Mouse (Mus musculus) stomach, embryonic 14.5 days (tissue): Measurements from ENCODE around the gene Adcy4. TPM values are rescaled to one million over a fixed set of nuclear protein-coding genes. Genes with fewer than 3 reads are reported as not detected.

Experiments used
- ATAC-seq: fragments of 200-750 bp; cut with Nextera tagmentation; 2 replicates; pipeline ENCODE4 v1.8.0; 2017; ENCODE audit warnings: low read depth, moderate TSS enrichment; ENCODE audit not compliant: insufficient number of reproducible peaks, insufficient read depth, low FRiP score
- H3K27ac ChIP-seq: fragments of 300-500 bp; sonication (generic); 2 replicates; pipeline ENCODE4 v1.5.1; 2014; ENCODE audit warnings: mild to moderate bottlenecking, low read length, moderate library complexity, mixed read lengths
- H3K27me3 ChIP-seq: fragments of 300-500 bp; sonication (generic); 2 replicates; pipeline ENCODE4 v1.6.1; 2014; ENCODE audit warnings: low read length, control low read depth, mixed read lengths; ENCODE audit not compliant: control insufficient read depth, insufficient read depth
- H3K36me3 ChIP-seq: fragments of 300-500 bp; sonication (generic); 2 replicates; pipeline ENCODE4 v1.6.1; 2014; ENCODE audit warnings: mild to moderate bottlenecking, control low read depth, low read length, moderate library complexity, mixed read lengths; ENCODE audit not compliant: control insufficient read depth, insufficient read depth
- H3K4me1 ChIP-seq: fragments of 300-500 bp; sonication (generic); 2 replicates; pipeline ENCODE4 v1.6.1; 2014; ENCODE audit warnings: low read length, control low read depth, mixed read lengths; ENCODE audit not compliant: control insufficient read depth, insufficient read depth
- H3K4me2 ChIP-seq: fragments of 300-500 bp; sonication (generic); replicated peaks from 2 replicates; pipeline ENCODE4 v1.6.1; 2014; ENCODE audit warnings: low read depth, low read length, control low read depth
- H3K4me3 ChIP-seq: fragments of 300-500 bp; sonication (generic); 2 replicates; pipeline ENCODE4 v1.5.1; 2014; ENCODE audit warnings: low read depth, low read length, control low read depth
- H3K9ac ChIP-seq: fragments of 300-500 bp; sonication (generic); replicated peaks from 2 replicates; pipeline ENCODE4 v1.6.1; 2014; ENCODE audit warnings: low read depth, mild to moderate bottlenecking, control low read depth, low read length, moderate library complexity, mixed read lengths
- H3K9me3 ChIP-seq: fragments of 300-500 bp; sonication (generic); 2 replicates; pipeline ENCODE4 v1.6.1; 2016; ENCODE audit warnings: low read depth, low read length, control low read depth; ENCODE audit not compliant: control insufficient read depth
- WGBS: fragments of 180-500 bp; shearing (Covaris S2); extraction: QIAGEN DNeasy Blood & Tissue Kit; methylation state at CpG from one replicate; pipeline ENCODE4 v1.1.7; 2014; 5-methylcytosine and 5-hydroxymethylcytosine counted together
- polyA plus RNA-seq: library from polyadenylated mRNA; unstranded; fragments of >200 nt; fragmentation: Nextera tagmentation; extraction: Ambion mirVana; gene quantifications from 2 replicates; pipeline ENCODE4 v1.2.1, GENCODE M21; 2014

Adcy4 gene
- polyA plus RNA-seq, 1 experiment from 2014 or later: 4.3 TPM

GRCm38 (mm10) chr14:55824481-55825215 lies 40.8 kb upstream of the Adcy4 start:
- peak; percentile 15; the same call in 1 of the 2 replicates for ATAC-seq
- H3K36me3 ChIP-seq: peaks cover 17% of the 10 kb centered on the region
- no peaks in the 10 kb centered on the region for H3K27me3 ChIP-seq
- H3K27ac ChIP-seq: peak overlapping the region; percentile 99
- WGBS: 1% methylated on average over 29 of the region's 32 CpGs
- peaks cover 32% of the 10 kb centered on the region; the same call in 1 of the 2 replicates for H3K4me1 ChIP-seq
- H3K9ac ChIP-seq: peak overlapping the region; percentile 87
- H3K4me2 ChIP-seq: peak overlapping the region; percentile 65
- peak overlapping the region; percentile 80 for H3K4me3 ChIP-seq
- H3K9me3 ChIP-seq: no peaks in the 10 kb centered on the region

- Histone ChIP-seq H3K27me3 (no peaks in the 10 kb centered on the region), H3K9me3 (no peaks in the 10 kb centered on the region), H3K36me3 (peaks cover 11% of the 10 kb centered on the region), H3K4me1 (peaks cover 32% of the 10 kb centered on the region; the same call in 1 of the 2 replicates), H3K4me3 (peak overlapping the region; percentile 80), H3K4me2 (peak overlapping the region; percentile 65), H3K27ac (peak overlapping the region; percentile 99), H3K9ac (peak overlapping the region; percentile 19; the same call in 1 of the 2 replicates)
- ATAC-seq: no peak
- 1% methylated on average over 10 of the region's 10 CpGs for WGBS
Observed at GRCm38 (mm10) chr14:55824001-55824480, 40.1 kb upstream of the Adcy4 start.

GRCm38 (mm10) chr14:55822991-55823762 lies 39.3 kb upstream of the Adcy4 start, which contains the start of gene Nfatc4:
Gene Nfatc4 (plus strand): TSS chr14:55823144.
- Histone ChIP-seq H3K27me3 (no peaks in the 10 kb centered on the region), H3K9me3 (no peaks in the 10 kb centered on the region), H3K4me1 (peaks cover 26% of the 10 kb centered on the region; the same call in 1 of the 2 replicates), H3K27ac (peak within 1 kb of the TSS; percentile 99), H3K9ac (peak within 1 kb of the TSS; percentile 41), H3K4me3 (peak within 1 kb of the TSS; percentile 80), H3K4me2 (peak within 1 kb of the TSS; percentile 65), H3K36me3 (peaks cover 7% of the 10 kb centered on the region; the same call in 1 of the 2 replicates)
- under 1% methylated on average over 44 of the region's 46 CpGs for WGBS
- ATAC-seq: peak; percentile 88

- no peak; the same call in 1 of the 2 replicates for ATAC-seq
- peak overlapping the region; percentile 99 for H3K27ac ChIP-seq
- peak overlapping the region; percentile 65 for H3K4me2 ChIP-seq
- peak overlapping the region; percentile 80 for H3K4me3 ChIP-seq
- H3K36me3 ChIP-seq: peaks cover 2% of the 10 kb centered on the region; the same call in 1 of the 2 replicates
- 4% methylated on average over 13 of the region's 13 CpGs for WGBS
- no peaks in the 10 kb centered on the region for H3K9me3 ChIP-seq
- 0 out of 2 replicates have a peak overlapping the region, but pooled peaks have one; percentile 41 for H3K9ac ChIP-seq
- H3K4me1 ChIP-seq: peaks cover 20% of the 10 kb centered on the region; the same call in 1 of the 2 replicates
- no peaks in the 10 kb centered on the region for H3K27me3 ChIP-seq
Observed at GRCm38 (mm10) chr14:55822435-55822990, 38.6 kb upstream of the Adcy4 start.

DNA sequence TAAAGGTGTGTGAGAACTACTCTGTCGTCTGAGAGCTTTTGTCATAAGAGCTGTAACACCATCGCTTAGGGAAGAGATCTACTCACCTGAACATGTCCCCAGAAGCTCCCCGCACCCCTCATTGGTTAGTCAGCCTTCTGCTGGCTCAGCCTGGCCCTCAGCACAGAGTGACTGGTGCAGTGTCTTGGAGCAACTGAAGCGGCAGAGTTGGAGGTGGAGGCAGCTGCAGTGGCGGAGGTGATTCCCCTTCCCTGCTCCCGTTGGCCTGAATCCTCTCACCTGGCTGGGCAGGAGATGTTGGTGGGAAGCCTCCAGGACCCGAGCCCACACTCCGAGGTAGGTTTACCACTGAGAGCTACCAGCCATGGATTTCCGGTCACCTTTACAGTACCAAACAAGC lies 36.7 kb upstream of the Adcy4 start:
- Histone ChIP-seq H3K4me2 (no peak overlapping the region), H3K4me3 (no peak overlapping the region), H3K27me3 (no peaks in the 10 kb centered on the region), H3K9me3 (no peaks in the 10 kb centered on the region), H3K4me1 (0 out of 2 replicates have a peak, but pooled peaks cover 7% of the 10 kb centered on the region), H3K9ac (no peak overlapping the region), H3K27ac (no peak overlapping the region), H3K36me3 (no peaks in the 10 kb centered on the region)
- ATAC-seq: no peak
- 91% methylated on average over 9 of the region's 9 CpGs for WGBS

- 0 out of 2 replicates have a peak, but pooled peaks cover 7% of the 10 kb centered on the region for H3K4me1 ChIP-seq
- no peak for ATAC-seq
- no peaks in the 10 kb centered on the region for H3K9me3 ChIP-seq
- H3K4me2 ChIP-seq: no peak overlapping the region
- no peak overlapping the region for H3K9ac ChIP-seq
- no peaks in the 10 kb centered on the region for H3K36me3 ChIP-seq
- WGBS: 78% methylated on average over 7 of the region's 7 CpGs
- no peaks in the 10 kb centered on the region for H3K27me3 ChIP-seq
- no peak overlapping the region for H3K27ac ChIP-seq
- no peak overlapping the region for H3K4me3 ChIP-seq
Observed at GRCm38 (mm10) chr14:55819845-55820405, 36.0 kb upstream of the Adcy4 start.

- peak; percentile 82 for ATAC-seq
- H3K4me1 ChIP-seq: no peaks in the 10 kb centered on the region
Observed at GRCm38 (mm10) chr14:55815310-55815751, 31.4 kb upstream of the Adcy4 start.

More at GRCm38 (mm10) chr14:55815310-55815751, 31.4 kb upstream of the Adcy4 start:
- H3K4me3 ChIP-seq: peak overlapping the region; percentile 35
- no peaks in the 10 kb centered on the region for H3K27me3 ChIP-seq
- H3K4me2 ChIP-seq: peak overlapping the region; percentile 65
- WGBS: 25% methylated on average over 17 of the region's 17 CpGs
- H3K9ac ChIP-seq: peak overlapping the region; percentile 22; the same call in 1 of the 2 replicates
- H3K36me3 ChIP-seq: no peaks in the 10 kb centered on the region
- 0 out of 2 replicates have a peak overlapping the region, but pooled peaks have one; percentile 6 for H3K27ac ChIP-seq
- H3K9me3 ChIP-seq: no peaks in the 10 kb centered on the region
